9 mouse cellular contexts compared by ENCODE assay signal in the genomic region with DNA sequence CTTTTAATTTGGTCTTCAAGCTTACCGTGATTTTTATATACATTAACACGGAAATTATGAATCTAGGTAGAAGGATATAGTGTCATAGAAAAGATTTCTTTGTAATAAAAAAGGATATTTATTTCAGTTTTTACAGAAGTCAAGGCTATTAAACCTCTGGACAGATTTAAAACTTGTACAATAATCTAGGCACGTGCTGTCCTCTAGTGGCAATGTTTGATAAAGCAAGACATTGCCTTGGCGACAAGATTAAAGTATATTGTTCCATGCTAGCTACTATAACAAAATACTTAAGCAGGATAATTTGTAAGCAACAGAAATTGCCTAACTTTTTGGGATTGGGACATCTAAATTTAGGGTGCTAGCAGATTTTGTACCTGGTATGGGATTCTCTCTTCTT.
DNase-seq lines count a peak whose midpoint lies in the region; ATAC-seq and TF ChIP-seq lines count a peak whose summit lies in the region.
"Had no signal": no experiment of that assay in that cellular context is flagged by ENCODE, and none has a peak within 500 bp of the region (broad histone marks: within the 10 kb centered on the region; RNA-seq: fewer than 3 reads in every experiment).

No protein-coding gene starts in this region.

- no peak for TF ChIP-seq POLR2A in heart, adult 2 months (IDR thresholded peaks at IDR 0.05; ENCODE audit: insufficient read depth, low read depth, low read length)

- no peak for DNase-seq in heart, adult 2 months
- DNase-seq in heart, embryonic 10.5 days (ENCODE audit: low spot score), result no peak
- DNase-seq in left cerebral cortex, postnatal 25 days (ENCODE audit: low spot score in 2 of 2), result peak; percentile 4 to 13
- no peak for DNase-seq in left cerebral cortex, adult 8-10 months (ENCODE audit: low spot score in 2 of 2)
- no peak for DNase-seq in ES-E14 (ENCODE audit: low read depth, low spot score)
- DNase-seq in embryo, embryonic 10.5 days (ENCODE audit: low spot score), result peak; percentile 42
- no peak for DNase-seq in natural killer cell, adult 2 months (ENCODE audit: low spot score in 2 of 2)
- DNase-seq: cerebellum, adult 18-20 months had no signal

- H3K27me3 ChIP-seq in heart, adult 2 months (ENCODE audit: control insufficient read depth, insufficient read depth, low read length), result no peaks in the 10 kb centered on the region
- H3K27me3 ChIP-seq in heart, embryonic 10.5 days (ENCODE audit: insufficient read depth, poor library complexity, severe bottlenecking), result no peaks in the 10 kb centered on the region
- H3K27me3 ChIP-seq in midbrain, embryonic 13.5 days, result no peaks in the 10 kb centered on the region

- 29% methylated on average over 4 of the region's 4 CpGs for WGBS in heart, adult 2 months
- WGBS in heart, embryonic 10.5 days, result 34% methylated on average over 4 of the region's 4 CpGs
- WGBS in midbrain, embryonic 13.5 days, result 34% methylated on average over 4 of the region's 4 CpGs

- H3K9me3 ChIP-seq in heart, embryonic 10.5 days, result no peaks in the 10 kb centered on the region
- no peaks in the 10 kb centered on the region for H3K9me3 ChIP-seq in ES-E14 (ENCODE audit: control insufficient read depth, insufficient read depth, low read depth, low read length)
- no peaks in the 10 kb centered on the region for H3K9me3 ChIP-seq in midbrain, embryonic 13.5 days

- TF ChIP-seq CTCF in heart, adult 2 months (IDR thresholded peaks at IDR 0.05), result peak; percentile 76

- H3K4me1 ChIP-seq in heart, adult 2 months (ENCODE audit: control insufficient read depth, insufficient read depth, low read length), result no peaks in the 10 kb centered on the region
- H3K4me1 ChIP-seq in heart, embryonic 10.5 days, result no peaks in the 10 kb centered on the region
- no peaks in the 10 kb centered on the region for H3K4me1 ChIP-seq in ES-E14 (ENCODE audit: control insufficient read depth in 2 of 2, insufficient read depth in 2 of 2, low read length in 2 of 2, poor library complexity in 1 of 2)
- no peaks in the 10 kb centered on the region for H3K4me1 ChIP-seq in midbrain, embryonic 13.5 days (replicated peaks)

- ATAC-seq in midbrain, embryonic 13.5 days, result no peak

- H3K27ac ChIP-seq in heart, adult 2 months, result no peak overlapping the region
- H3K27ac ChIP-seq in heart, embryonic 10.5 days, result no peak overlapping the region
- no peak overlapping the region for H3K27ac ChIP-seq in ES-E14 (ENCODE audit: insufficient read depth, low read depth, low read length, poor library complexity, severe bottlenecking)
- H3K27ac ChIP-seq in midbrain, embryonic 13.5 days, result no peak overlapping the region

- no peak overlapping the region for H3K4me3 ChIP-seq in heart, adult 2 months
- no peak overlapping the region for H3K4me3 ChIP-seq in heart, embryonic 10.5 days
- H3K4me3 ChIP-seq in ES-E14 (ENCODE audit: insufficient read depth in 1 of 2, low read depth in 1 of 2, low read length in 2 of 2, poor library complexity in 1 of 2, severe bottlenecking in 1 of 2), result no peak overlapping the region
- no peak overlapping the region for H3K4me3 ChIP-seq in midbrain, embryonic 13.5 days (replicated peaks)

- no peak overlapping the region for H3K4me2 ChIP-seq in midbrain, embryonic 13.5 days (replicated peaks)

- in situ Hi-C loops in ES-E14 (cut with MboI; ENCODE audit: low sequenced_read_pairs in 2 of 2, unreplicated experiment in 2 of 2), result no loop called here

- H3K9ac ChIP-seq in heart, adult 2 months (ENCODE audit: low read depth, low read length), result no peak overlapping the region
- no peak overlapping the region for H3K9ac ChIP-seq in ES-E14 (ENCODE audit: insufficient read depth, low read depth, low read length, poor library complexity, severe bottlenecking)
- no peak overlapping the region for H3K9ac ChIP-seq in midbrain, embryonic 13.5 days (replicated peaks)

- intact Hi-C loops in heart, adult 2 months (cut with DNase I), result loop anchor here (2.0 kb wide), 1 partner anchor 56 kb away; no protein-coding TSS in a partner anchor
- intact Hi-C loops in left cerebral cortex, postnatal 25 days (cut with DNase I), result no loop called here

- no peaks in the 10 kb centered on the region for H3K36me3 ChIP-seq in heart, adult 2 months (ENCODE audit: control insufficient read depth, insufficient read depth, low read length)
- no peaks in the 10 kb centered on the region for H3K36me3 ChIP-seq in heart, embryonic 10.5 days
- no peaks in the 10 kb centered on the region for H3K36me3 ChIP-seq in ES-E14 (ENCODE audit: control insufficient read depth, insufficient read depth, low read length, poor library complexity, severe bottlenecking)
- H3K36me3 ChIP-seq in midbrain, embryonic 13.5 days, result no peaks in the 10 kb centered on the region

- TF ChIP-seq EP300 in heart, adult 2 months (IDR thresholded peaks at IDR 0.05; ENCODE audit: insufficient read depth, low read depth, low read length), result no peak

- no peaks in the 10 kb centered on the region for H3K79me2 ChIP-seq in heart, adult 2 months (replicated peaks; ENCODE audit: control insufficient read depth, insufficient read depth, low read length)

TF ChIP-seq in ES-E14, 5 proteins besides CTCF, POLR2A, EP300 and RAD21:
- TF ChIP-seq ZC3H11A (IDR thresholded peaks at IDR 0.05; ENCODE audit: borderline replicate concordance, low read depth, low read length) (peak; percentile 38; the same call in 1 of the 2 replicates), ZNF384 (IDR thresholded peaks at IDR 0.05; ENCODE audit: low read depth, low read length) (no peak)

Comparison
In these comparisons a context has a peak if more than half of its experiments do, and no peak if none do; other contexts are left out.
1. DNase-seq: peak in left cerebral cortex, postnatal 25 days (2 of 2) and embryo, embryonic 10.5 days (single experiment); none in heart, adult 2 months (0 of 2), heart, embryonic 10.5 days (single experiment), left cerebral cortex, adult 8-10 months (0 of 2), ES-E14 (single experiment) and natural killer cell, adult 2 months (0 of 2).